Mouse (Mus musculus) lung, postnatal 0 days (tissue): Measurements from ENCODE around the gene Fam122b. TPM values are rescaled to one million over a fixed set of nuclear protein-coding genes. Genes with fewer than 3 reads are reported as not detected.

Experiments used
- ATAC-seq: fragments of 200-750 bp; cut with Nextera tagmentation; 2 replicates; pipeline ENCODE4 v1.8.0; 2017; ENCODE audit warnings: moderate library complexity
- DNase-seq: peaks from one replicate; pipeline ENCODE4 v3.0.0-alpha.2; 2016; ENCODE audit warnings: low spot score
- H3K27ac ChIP-seq: fragments of 300-500 bp; sonication (generic); 2 replicates; pipeline ENCODE4 v1.5.1; 2014; ENCODE audit warnings: antibody characterized with exemption, mild to moderate bottlenecking, low read length, mixed read lengths
- H3K27me3 ChIP-seq: fragments of 300-500 bp; sonication (generic); replicated peaks from 2 replicates; pipeline ENCODE4 v1.6.1; 2014; ENCODE audit warnings: low read length, mixed read lengths; ENCODE audit not compliant: insufficient read depth
- H3K36me3 ChIP-seq: fragments of 300-500 bp; sonication (generic); 2 replicates; pipeline ENCODE4 v1.6.1; 2014; ENCODE audit warnings: low read length, mixed read lengths; ENCODE audit not compliant: insufficient read depth
- H3K4me1 ChIP-seq: fragments of 300-500 bp; sonication (generic); 2 replicates; pipeline ENCODE4 v1.6.1; 2014; ENCODE audit warnings: antibody characterized with exemption, low read depth, low read length, mixed read lengths; ENCODE audit not compliant: insufficient read depth
- H3K4me2 ChIP-seq: fragments of 300-500 bp; sonication (generic); replicated peaks from 2 replicates; pipeline ENCODE4 v1.6.1; 2014; ENCODE audit warnings: low read depth, mild to moderate bottlenecking, low read length, moderate library complexity, mixed read lengths
- H3K4me3 ChIP-seq: fragments of 300-500 bp; sonication (generic); 2 replicates; pipeline ENCODE4 v1.5.1; 2014; ENCODE audit warnings: low read depth, low read length
- H3K9ac ChIP-seq: fragments of 300-500 bp; sonication (generic); replicated peaks from 2 replicates; pipeline ENCODE4 v1.6.1; 2014; ENCODE audit warnings: low read depth, mild to moderate bottlenecking
- H3K9me3 ChIP-seq: fragments of 300-500 bp; sonication (generic); 2 replicates; pipeline ENCODE4 v1.6.1; 2016; ENCODE audit warnings: low read length, mixed read lengths
- CTCF ChIP-seq: IDR thresholded peaks from 2 replicates; pipeline ENCODE4 v1.5.1; 2016; ENCODE audit warnings: antibody characterized with exemption, mild to moderate bottlenecking
- EP300 ChIP-seq: IDR thresholded peaks from 2 replicates; pipeline ENCODE4 v1.6.1; 2016; ENCODE audit warnings: antibody characterized with exemption, mild to moderate bottlenecking, control low read depth
- WGBS: fragments of 180-500 bp; shearing (Covaris S2); extraction: QIAGEN DNeasy Blood & Tissue Kit; methylation state at CpG from one replicate; pipeline ENCODE4 v1.1.7; 2014; 5-methylcytosine and 5-hydroxymethylcytosine counted together
- polyA plus RNA-seq: library from polyadenylated mRNA; unstranded; fragments of >200 nt; fragmentation: Nextera tagmentation; extraction: Ambion mirVana; gene quantifications from 2 replicates; pipeline ENCODE4 v1.2.1, GENCODE M21; 2015

Gene Fam122b
- polyA plus RNA-seq, 1 experiment from 2014 or later: 5.3 TPM

DNA sequence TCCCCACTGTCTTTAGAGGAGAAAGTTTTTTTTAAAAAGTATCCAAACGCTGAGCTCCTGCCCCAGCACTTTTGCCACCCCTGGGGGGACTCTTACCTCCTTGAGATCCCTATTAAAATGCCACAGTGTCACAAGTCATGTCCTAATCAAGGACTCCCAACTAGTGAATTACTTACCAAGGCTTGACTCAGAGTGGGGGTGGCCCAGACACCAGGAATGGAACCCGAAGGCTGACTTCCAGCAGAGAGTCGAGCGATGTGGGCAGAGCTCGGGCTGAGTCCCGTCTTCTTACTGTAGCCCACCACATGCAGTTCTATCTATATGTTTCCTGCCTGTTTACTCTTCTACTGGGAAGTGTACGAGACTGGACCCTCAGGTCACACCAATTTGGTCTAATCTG lies 60.2 kb downstream of the Fam122b start:
- ATAC-seq (no peak), DNase-seq (no peak)
- Histone ChIP-seq H3K4me1 (no peaks in the 10 kb centered on the region), H3K9me3 (no peaks in the 10 kb centered on the region), H3K4me2 (no peak overlapping the region), H3K27me3 (no peaks in the 10 kb centered on the region), H3K27ac (peak overlapping the region; percentile 23), H3K36me3 (no peaks in the 10 kb centered on the region), H3K9ac (no peak overlapping the region), H3K4me3 (no peak overlapping the region)
- 38% methylated on average over 7 of the region's 7 CpGs for WGBS
- TF ChIP-seq CTCF: no peak
- TF ChIP-seq EP300: no peak

DNA sequence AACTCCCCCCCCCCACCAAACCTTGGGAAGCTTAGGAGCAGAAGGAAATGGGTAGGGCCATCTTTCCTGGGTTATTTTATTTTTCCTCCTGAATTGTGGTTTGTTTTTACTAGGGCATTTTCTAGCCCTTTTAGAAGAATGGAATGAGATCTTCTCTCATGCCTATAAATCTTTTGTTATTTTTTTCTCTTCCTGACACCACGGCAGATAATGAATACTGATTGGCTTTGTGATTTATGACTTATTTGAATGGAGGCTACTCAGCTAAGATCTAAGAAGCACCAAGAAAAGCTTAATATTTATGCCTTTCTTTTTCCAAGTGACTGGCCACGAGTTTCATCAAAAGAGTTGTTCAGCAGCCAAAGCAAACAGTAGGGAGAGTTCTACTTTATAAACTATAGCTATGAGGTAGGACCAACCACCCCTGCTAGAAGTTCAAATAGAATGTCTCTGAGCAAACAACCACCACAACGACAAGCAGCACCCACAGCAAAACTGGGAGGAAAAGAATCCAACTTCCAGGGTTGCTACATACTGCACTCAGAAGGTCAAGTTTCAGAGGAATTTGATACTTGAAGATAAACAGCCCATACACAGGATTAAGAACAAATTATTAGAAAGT lies 64.8 kb downstream of the Fam122b start:
- H3K27me3 ChIP-seq: no peaks in the 10 kb centered on the region
- H3K9ac ChIP-seq: no peak overlapping the region
- TF ChIP-seq CTCF: no peak
- TF ChIP-seq EP300: peak; percentile 79
- H3K36me3 ChIP-seq: no peaks in the 10 kb centered on the region
- H3K4me2 ChIP-seq: no peak overlapping the region
- no peaks in the 10 kb centered on the region for H3K4me1 ChIP-seq
- H3K4me3 ChIP-seq: no peak overlapping the region
- WGBS: 22% methylated on average over 3 of the region's 3 CpGs
- ATAC-seq: peak; percentile 89
- H3K9me3 ChIP-seq: no peaks in the 10 kb centered on the region
- peak; percentile 75 for DNase-seq
- H3K27ac ChIP-seq: no peak overlapping the region

DNA sequence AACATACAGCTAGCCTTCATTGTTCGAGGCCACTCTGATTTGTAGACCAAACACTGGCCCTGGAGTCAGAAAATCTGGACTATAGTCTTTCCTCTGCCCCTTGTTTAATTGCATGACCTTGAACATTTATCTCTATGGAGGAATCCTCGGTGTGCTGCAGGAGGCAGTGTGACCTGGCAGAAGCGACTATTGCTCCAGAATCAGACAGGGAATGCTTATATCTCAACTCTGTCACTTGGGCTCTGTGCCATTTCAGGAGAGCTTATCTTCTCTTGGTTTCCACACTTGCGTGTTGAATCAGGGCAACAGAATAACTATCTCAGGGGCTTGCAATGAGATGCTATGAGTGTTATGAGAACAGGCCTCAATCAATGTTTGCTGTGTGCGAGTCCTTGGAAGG lies 68.0 kb downstream of the Fam122b start:
- 63% methylated on average over 5 of the region's 5 CpGs for WGBS
- ATAC-seq (no peak), DNase-seq (no peak)
- Histone ChIP-seq H3K36me3 (no peaks in the 10 kb centered on the region), H3K27ac (no peak overlapping the region), H3K9ac (no peak overlapping the region), H3K4me1 (no peaks in the 10 kb centered on the region), H3K4me2 (no peak overlapping the region), H3K9me3 (no peaks in the 10 kb centered on the region), H3K4me3 (no peak overlapping the region), H3K27me3 (no peaks in the 10 kb centered on the region)
- TF ChIP-seq EP300: no peak
- TF ChIP-seq CTCF: no peak

DNA sequence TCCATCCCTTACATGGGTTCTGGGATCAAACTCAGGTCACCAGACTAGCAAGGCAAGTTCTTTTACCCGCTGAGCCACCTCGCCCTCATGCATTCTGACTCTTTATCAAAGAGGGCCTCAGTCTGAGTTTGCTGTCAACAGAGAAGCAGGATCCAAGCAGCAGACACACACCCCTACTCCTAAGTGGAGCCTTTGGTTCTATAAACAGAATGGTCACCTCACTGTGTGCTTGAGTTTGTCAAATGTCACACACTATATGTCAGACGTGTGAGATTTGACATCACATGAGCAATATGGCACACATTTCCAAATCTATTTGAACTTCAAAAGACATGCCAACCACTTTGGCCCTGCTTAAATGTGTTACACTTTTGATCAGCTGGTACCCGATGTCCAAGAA lies 71.9 kb downstream of the Fam122b start:
- no peak for TF ChIP-seq CTCF
- TF ChIP-seq EP300: no peak
- no peak overlapping the region for H3K4me2 ChIP-seq
- H3K27me3 ChIP-seq: no peaks in the 10 kb centered on the region
- DNase-seq (no peak), ATAC-seq (no peak; the same call in 1 of the 2 replicates)
- H3K27ac ChIP-seq: no peak overlapping the region
- no peaks in the 10 kb centered on the region for H3K36me3 ChIP-seq
- no peaks in the 10 kb centered on the region for H3K4me1 ChIP-seq
- no peak overlapping the region for H3K9ac ChIP-seq
- no peak overlapping the region for H3K4me3 ChIP-seq
- no peaks in the 10 kb centered on the region for H3K9me3 ChIP-seq
- 55% methylated on average over 4 of the region's 4 CpGs for WGBS

DNA sequence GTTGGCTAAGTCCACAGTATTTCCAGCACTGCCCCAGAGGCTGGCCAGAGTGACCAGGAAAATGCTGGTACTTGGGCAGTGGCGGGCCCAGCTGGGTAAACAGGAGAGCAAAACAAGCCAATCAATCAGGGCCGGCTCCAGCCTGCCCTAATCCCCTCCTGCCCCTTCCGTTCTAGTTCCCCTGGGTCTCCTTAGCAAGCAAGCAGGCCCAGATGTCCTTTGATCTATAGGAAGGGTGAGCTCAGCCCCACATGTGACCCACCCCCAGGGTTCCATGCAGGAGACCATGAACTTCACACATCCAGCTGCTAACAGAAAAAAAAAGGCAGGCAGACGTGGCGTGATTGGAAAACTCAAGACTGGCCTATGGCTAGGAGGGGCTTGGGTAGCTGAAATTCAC lies 73.2 kb downstream of the Fam122b start:
- no peaks in the 10 kb centered on the region for H3K9me3 ChIP-seq
- H3K27ac ChIP-seq: no peak overlapping the region
- no peak overlapping the region for H3K4me2 ChIP-seq
- ATAC-seq: no peak
- no peaks in the 10 kb centered on the region for H3K4me1 ChIP-seq
- H3K27me3 ChIP-seq: no peaks in the 10 kb centered on the region
- TF ChIP-seq EP300: no peak
- no peak for TF ChIP-seq CTCF
- H3K4me3 ChIP-seq: no peak overlapping the region
- H3K36me3 ChIP-seq: no peaks in the 10 kb centered on the region
- no peak for DNase-seq
- H3K9ac ChIP-seq: no peak overlapping the region
- 66% methylated on average over 5 of the region's 5 CpGs for WGBS

Other genes starting within 250 kb of the Fam122b start
- gene Plac1, start 29.7 kb downstream of the Fam122b start, polyA plus RNA-seq: 2.5 and 3.9 TPM in 2 replicates
- gene Fam122c, start 3.6 kb upstream of the Fam122b start, polyA plus RNA-seq: not detected in 2 replicates
- gene Mospd1, start 100.7 kb upstream of the Fam122b start, polyA plus RNA-seq: 35.8 and 38.8 TPM in 2 replicates
- gene Etd, start 165.1 kb upstream of the Fam122b start, polyA plus RNA-seq: not detected in 2 replicates